Mouse (Mus musculus) cerebellum, postnatal 36 days (tissue): ENCODE data around the gene Ralgds.
"Not testable (repeated sequence)": the region's sequence is repeated elsewhere in the genome, so short reads cannot be mapped to it uniquely, and the experiment has no call there.

Experiments used
- DNase-seq, 2 experiments: peaks; one replicate each; pipeline ENCODE4 v3.0.0; 2021 to 2022; ENCODE audit warnings: mixed read lengths in 2 of 2

The Ralgds gene

DNA sequence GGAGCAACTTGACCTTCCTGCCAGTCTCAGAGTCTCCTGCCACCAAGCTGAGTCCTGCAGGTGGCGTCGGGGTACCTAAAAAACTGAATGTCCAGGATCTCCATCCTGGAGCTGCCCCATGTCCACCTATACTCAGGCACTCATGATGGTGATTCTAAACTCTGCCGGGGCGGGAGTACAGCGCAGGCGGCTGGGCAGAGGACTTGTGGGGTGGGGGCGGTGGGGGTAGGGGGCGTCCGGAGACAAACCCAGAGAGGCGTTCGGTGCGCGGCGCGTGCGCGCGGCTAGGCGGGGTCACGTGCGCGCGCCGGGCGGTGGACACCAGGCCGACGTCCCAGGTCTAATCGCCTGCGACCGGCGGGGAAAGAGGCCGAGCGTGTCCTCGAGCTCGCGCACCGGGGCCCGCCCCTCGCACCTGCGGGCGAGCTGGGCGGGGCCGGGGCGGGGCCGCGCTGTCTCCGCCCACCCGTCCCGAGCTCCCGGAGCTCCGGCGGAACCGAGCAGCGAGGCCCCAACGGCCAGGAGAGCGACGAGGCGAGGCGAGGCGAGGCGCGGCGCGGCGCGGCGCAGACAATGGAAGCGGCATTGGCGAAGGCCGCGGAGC is at the start of gene Ralgds:
TSS of gene Ralgds (plus strand) at position 328 of the 604 bp plus-strand sequence.
- peak; percentile 75 to 85 for DNase-seq

DNA sequence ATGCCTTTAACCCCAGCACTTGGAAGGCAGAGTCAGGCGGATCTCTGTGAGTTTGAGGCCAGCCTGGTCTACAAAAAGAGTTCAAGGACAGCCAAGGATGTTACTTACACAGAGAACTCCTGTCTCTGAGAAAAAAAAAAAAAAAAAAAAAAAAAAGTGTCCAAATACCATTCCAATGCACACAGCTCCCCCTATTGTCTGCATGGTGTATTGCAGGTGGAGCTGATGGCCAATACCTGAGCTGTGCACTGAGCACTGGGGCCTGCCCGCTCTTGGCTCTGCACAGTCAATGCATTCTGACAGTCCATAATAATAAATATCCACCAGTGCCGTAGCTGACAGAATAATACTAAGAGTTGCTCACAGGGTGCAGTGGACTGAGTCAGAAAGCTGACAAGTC is 49.0 kb upstream of the Ralgds start:
- DNase-seq = peak; percentile 79 to 81

GRCm38 (mm10) chr2:28464919-28465318 is 48.0 kb upstream of the Ralgds start:
- no peak for DNase-seq

GRCm38 (mm10) chr2:28465836-28466518 is 46.9 kb upstream of the Ralgds start, which contains the start of gene 1700007K13Rik:
1700007K13Rik (minus strand) TSS chr2:28466332.
- peak; percentile 76 to 79 for DNase-seq

- peak; percentile 86 to 90 for DNase-seq
These were observed 45.0 kb upstream of the Ralgds start, which contains the start of gene Mrps2 for GRCm38 (mm10) chr2:28467860-28468485. Mrps2 (plus strand) TSS chr2:28468066.

GRCm38 (mm10) chr2:28468486-28469225 is 44.3 kb upstream of the Ralgds start:
- no peak for DNase-seq

- no peak for DNase-seq
These were observed 43.5 kb upstream of the Ralgds start for GRCm38 (mm10) chr2:28469461-28469860.

DNA sequence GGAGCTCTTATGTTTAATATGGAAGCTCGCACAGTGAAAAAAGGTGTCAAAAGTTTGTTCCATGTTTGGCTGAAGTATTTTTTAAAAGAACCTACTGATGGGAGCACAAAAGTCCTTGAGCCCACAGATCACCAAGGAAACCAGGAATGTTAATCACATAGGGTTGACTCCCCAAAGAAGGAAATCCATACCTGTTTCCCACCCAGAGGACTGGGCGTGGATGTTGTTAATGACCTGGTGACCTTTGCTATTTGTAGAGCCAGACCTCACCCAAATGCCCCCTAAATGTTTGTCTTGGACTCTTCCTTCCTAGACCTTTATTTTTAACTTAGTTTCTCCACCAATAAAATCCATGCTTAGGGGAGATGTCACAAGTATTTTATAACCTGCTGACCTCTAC is 42.3 kb upstream of the Ralgds start:
- DNase-seq = no peak

GRCm38 (mm10) chr2:28472011-28472410 is 40.9 kb upstream of the Ralgds start:
- not testable (repeated sequence) for DNase-seq

DNA sequence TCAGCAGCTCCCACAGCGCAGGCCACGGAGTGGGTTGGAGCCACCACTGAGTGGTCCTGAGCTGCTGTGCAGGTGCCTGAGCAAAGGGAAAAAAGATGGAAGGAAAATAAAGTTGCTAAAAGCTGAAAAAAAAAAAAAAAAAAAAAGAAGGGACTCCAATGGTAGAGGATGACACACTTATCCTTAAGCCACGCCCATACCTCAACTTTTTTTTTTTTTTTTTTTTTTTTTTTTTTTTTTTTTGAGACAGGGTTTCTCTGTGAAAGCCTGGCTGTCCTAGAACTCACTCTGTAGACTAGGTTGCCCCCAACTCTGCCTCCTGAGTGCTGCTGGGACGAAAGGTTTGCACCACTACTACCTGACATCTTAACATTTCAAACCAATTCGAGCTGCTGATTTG is 34.9 kb upstream of the Ralgds start:
- not testable (repeated sequence) for DNase-seq

DNA sequence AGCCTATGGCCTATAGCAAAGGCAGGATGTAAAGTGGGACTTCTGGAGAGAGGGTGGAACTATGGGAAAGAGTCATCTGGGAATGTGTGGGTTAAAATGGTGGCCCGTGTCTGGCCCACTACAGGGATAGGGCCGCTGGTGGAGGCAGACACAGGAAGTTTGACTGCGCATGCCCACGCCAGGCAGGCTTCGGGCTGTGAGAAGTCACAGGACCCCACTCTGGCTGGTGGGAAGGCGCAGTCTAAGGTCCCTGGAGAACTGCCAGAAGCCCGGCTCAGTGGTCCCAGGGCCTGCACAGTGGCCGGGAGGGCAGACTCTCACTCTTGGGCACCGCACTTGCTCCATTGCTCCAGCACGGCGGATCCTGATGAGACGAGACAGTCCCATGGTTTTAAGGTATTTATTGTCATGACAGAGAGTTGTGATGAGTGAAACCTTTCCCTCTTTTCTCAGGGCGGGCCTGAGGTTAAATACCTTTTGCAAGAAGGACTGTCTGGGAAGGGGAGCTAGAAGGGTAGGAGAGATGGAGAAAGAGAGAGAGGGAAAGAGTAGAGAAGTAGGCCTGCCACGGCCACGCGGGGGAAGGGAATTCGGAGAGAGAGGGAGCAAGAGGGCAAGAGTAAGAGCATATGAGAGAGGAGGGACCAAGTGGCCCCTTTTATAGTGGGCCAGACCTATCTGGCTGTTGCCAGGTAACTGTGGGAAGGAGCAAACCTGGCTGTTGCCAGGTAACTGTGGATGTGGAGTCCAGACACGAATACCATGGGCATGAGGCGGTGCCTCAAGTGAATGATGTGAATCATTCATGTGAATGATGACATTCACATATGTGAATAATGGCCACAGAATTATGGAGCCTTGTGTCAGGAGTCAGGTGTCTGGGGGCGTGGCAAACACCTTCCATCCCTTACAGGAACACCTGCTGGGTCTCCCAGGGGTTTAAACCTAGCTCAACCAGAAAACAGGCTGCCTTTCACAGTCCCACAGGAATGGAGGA is 33.4 kb upstream of the Ralgds start:
- no peak for DNase-seq

GRCm38 (mm10) chr2:28483861-28484260 is 29.1 kb upstream of the Ralgds start:
- no peak for DNase-seq

DNA sequence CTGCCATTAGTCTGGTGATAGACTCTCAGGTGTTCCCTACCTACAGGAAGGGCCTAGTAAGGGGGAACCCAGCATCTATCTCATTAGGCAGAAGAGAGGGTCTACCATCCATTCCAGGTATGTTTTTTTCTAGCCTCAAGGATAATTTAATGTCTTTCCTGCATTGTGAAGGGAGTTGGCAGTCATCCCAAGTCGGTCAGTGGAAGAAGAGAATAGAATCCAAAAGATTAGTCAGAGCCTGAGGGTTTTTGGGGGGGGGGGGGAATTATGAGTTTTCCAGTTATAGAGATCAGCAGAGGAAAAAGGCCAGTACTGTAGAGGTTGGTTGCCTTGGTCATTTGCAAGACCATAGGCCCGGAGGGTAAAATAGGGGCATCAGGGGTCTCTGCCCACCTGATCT is 18.4 kb upstream of the Ralgds start:
- DNase-seq = no peak

GRCm38 (mm10) chr2:28495207-28495756 is 17.6 kb upstream of the Ralgds start:
- DNase-seq = peak in 1 of 2 experiments; percentile 5

DNA sequence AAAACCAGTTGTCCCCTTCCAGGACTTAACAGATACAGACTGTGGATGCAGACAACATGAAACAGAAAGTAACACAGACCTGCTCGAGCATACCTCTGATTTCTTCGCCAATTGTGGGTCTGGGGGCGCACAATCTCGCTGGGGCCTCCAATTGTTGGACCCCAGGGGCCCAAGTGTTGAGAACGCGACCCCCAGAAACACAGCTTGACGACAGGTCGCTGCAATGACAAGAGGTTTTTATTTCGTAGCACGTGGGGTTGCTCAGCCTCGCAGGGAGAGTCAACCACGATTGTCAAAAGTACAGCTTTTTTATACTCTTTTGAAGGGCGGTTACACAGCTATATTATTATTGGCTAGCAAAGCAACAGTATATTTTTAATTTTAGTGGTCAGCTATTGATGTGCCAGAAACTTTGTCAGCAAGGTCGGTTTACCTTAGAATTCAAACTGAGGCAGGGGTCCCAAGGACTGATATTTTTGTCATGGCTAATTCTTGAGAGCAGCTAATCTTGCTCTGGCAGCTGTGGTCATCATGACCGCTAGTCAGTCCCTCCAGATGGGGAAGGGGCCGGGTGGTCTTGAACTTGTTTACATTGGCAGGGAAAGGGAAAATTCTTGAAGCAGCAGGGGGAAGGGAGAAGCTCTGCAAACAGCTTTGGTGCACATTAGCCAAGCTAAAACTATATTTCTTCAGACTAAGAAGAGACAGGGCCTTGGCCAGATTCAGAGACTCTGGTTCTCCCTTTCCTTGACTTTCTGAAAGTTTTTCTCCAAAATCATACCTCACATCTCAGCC is 16.9 kb upstream of the Ralgds start:
- no peak for DNase-seq

- DNase-seq = no peak
These were observed 16.3 kb upstream of the Ralgds start, which contains the start of gene Gbgt1 for GRCm38 (mm10) chr2:28496671-28497070. Gbgt1 (plus strand) TSS chr2:28496891.

DNA sequence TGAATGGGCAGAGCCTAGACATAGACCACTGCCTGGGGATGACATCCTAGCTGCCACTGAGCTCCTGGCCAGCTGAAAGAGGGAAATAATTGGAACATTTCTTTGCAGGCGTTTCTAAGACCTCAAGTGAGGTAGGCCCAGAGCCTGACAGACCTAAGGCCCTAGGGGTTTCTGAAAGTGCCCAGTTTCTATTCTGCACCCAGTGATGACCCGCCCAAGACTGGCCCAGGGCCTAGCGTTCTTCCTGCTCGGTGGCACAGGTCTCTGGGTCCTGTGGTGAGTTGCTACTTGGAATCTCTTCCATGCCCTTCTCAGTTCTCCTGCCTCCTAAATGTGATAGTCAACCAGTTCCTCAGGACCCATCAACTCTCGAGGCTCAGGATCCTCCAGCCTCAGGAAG is 15.4 kb upstream of the Ralgds start:
- no peak for DNase-seq

DNA sequence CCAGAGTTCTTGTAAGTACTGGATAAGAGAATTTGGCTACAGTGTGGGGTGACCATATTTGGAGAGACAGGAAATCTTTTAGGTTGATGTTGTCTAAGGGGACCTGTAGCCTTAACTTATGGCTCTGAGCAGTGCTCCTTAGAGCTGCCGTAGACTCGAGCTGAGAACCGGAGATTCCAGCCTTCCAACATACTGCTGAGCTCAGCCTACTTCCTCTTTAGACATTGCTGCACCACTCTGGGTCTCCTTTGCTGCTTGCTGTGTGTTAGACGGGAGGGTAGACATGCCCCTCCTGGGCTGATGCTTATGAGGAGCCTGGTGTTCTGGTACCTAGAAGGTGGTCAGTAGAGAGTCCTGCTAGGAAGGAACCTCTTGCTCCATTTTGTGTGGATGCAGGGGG is 14.5 kb upstream of the Ralgds start:
- no peak for DNase-seq

GRCm38 (mm10) chr2:28502987-28503386 is 9.9 kb upstream of the Ralgds start:
- DNase-seq = no peak

DNA sequence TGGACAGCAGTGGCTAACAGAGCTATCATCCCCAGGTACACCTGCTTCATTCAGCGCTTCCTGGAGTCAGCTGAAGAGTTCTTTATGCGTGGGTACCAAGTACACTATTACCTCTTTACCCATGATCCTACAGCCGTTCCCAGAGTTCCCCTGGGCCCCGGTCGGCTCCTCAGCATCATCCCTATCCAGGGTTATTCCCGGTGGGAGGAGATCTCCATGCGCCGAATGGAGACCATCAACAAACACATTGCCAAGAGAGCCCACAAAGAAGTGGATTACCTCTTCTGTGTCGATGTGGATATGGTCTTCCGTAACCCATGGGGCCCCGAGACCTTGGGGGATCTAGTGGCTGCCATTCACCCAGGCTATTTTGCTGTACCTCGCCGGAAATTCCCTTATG is 8.2 kb upstream of the Ralgds start:
- no peak for DNase-seq

- DNase-seq = no peak
These were observed 7.1 kb upstream of the Ralgds start, which contains the start of gene Gm10134 for GRCm38 (mm10) chr2:28505795-28506194. Gm10134 (plus strand) TSS chr2:28506095.
